Mouse (Mus musculus) cerebellum, postnatal 36 days (tissue): ENCODE results near the gene Tcf19.
"Not testable (repeated sequence)": the region's sequence is repeated elsewhere in the genome, so short reads cannot be mapped to it uniquely, and the experiment has no call there.

ENCODE experiments used
- DNase-seq, 2 experiments: peaks; one replicate each; pipeline ENCODE4 v3.0.0; 2021 to 2022; ENCODE audit warnings: mixed read lengths in 2 of 2

The Tcf19 gene

DNA sequence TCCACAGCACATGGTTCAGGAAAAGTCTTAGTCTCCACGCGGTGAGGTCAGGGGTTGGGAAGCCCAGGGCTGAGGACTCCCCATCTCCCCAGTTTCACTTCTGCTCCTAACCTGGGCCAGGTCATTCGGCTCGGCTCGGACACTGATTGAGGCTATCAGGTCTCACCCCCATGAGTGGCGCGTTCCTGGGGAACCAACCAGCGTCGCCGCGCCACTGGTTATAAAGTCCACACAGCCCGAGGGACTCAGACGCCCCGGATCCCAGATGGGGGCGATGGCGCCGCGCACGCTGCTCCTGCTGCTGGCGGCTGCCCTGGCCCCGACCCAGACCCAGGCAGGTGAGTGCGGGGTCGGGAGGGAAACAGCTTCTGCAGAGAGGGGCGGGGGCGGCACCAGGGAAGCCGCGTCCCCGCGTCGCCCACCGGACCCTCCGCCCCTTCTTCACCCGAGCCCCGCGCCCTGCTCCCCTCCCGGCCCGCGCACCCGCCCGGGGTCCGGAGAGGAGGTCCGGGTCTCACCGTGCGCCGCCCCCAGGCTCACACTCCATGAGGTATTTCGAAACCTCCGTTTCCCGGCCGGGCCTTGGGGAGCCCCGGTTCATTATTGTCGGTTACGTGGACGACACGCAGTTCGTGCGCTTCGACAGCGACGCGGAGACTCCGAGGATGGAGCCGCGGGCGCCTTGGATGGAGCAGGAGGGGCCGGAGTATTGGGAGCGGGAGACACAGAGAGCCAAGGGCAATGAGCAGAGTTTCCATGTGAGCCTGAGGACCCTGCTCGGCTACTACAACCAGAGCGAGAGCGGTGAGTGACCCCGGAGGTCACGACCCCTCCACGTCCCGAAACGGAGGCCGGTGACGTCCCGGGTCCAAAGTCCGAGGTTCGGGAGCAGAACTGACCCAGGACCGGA lies 46.5 kb downstream of the Tcf19 start, which contains the start of gene H2-Q10:
Gene H2-Q10, plus strand, starts transcription at position 248 of the 910 bp plus-strand sequence.
- DNase-seq: no peak

DNA sequence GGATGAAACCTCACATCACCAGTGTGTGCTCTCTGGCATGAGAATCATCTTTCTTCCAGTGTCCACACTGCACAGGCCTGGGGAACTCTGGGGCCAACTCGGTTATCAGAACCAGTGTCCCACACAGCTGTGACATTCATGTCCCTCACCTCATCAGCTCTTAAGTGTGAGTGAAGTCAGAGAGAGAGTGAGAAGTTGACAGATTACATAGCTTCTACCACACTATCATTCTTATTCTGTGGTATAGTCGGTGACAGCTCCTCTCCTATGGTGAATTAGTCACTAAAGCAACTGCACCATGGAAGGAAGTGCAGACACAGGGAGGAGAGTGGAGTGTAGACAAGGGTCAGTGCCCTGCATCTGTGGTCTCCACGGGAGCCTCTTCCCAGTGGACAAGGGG lies 47.7 kb downstream of the Tcf19 start:
- not testable (repeated sequence) for DNase-seq

DNA sequence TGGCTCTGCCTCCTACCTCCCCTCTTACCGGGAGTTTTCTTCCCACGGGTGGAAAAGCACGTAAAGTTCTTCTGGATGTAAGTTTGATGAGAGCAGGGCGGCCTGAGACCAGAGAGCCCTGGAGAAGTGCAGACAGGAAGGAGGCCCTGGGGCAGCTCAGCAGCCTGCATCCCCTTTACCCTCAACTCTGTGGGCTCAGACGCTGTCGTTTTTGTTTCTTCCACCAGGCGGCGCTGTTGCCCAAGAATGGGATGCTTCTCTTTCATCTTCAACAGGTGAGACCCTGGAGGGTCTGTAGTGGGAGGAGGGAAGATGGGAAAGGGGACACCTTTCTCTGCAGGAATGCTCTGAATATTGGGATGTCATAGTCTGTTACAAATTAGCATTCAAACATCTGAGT lies 51.0 kb downstream of the Tcf19 start:
- DNase-seq: not testable (repeated sequence)
